Mouse (Mus musculus): ENCODE measurements around the gene Fkbp5. TPM values are rescaled to one million over a fixed set of nuclear protein-coding genes. Genes with fewer than 3 reads are reported as not detected.
A peak's percentile ranks its signal among the peaks of the same experiment; 100 is the strongest.
"Not testable (repeated sequence)": the region's sequence is repeated elsewhere in the genome, so short reads cannot be mapped to it uniquely, and the experiment has no call there.

Fkbp5 gene
- polyA plus RNA-seq (2016; fragmentation: Nextera tagmentation; extraction: Ambion mirVana): 31.7 and 33.5 TPM in 2 replicates

- peaks cover 7% of the 10 kb centered on the region; the same call in 1 of the 2 replicates for H3K9me3 ChIP-seq
- H3K27me3 ChIP-seq (ENCODE audit: poor library complexity, severe bottlenecking): peaks cover 78% of the 10 kb centered on the region
- peak within 1 kb of the TSS; percentile 85 for H3K27ac ChIP-seq
- 6% methylated on average over 16 of the region's 16 CpGs for WGBS
- DNase-seq (ENCODE audit: extremely low spot score, low spot score): peak; percentile 34
- H3K36me3 ChIP-seq (replicated peaks): no peaks in the 10 kb centered on the region
- H3K4me1 ChIP-seq: peaks cover 55% of the 10 kb centered on the region
- peak within 1 kb of the TSS; percentile 59 for H3K4me3 ChIP-seq
Measured at GRCm38 (mm10) chr17:28517441-28517955, at the start of gene Fkbp5. Gene Fkbp5, minus strand, starts transcription at chr17:28517527.

GRCm38 (mm10) chr17:28565181-28565580, 47.9 kb upstream of the Fkbp5 start:
- Histone ChIP-seq H3K4me3 (no peak overlapping the region), H3K9me3 (no peaks in the 10 kb centered on the region), H3K27ac (no peak overlapping the region), H3K4me1 (peaks cover 14% of the 10 kb centered on the region), H3K36me3 (replicated peaks) (no peaks in the 10 kb centered on the region), H3K27me3 (ENCODE audit: poor library complexity, severe bottlenecking) (no peaks in the 10 kb centered on the region)
- DNase-seq (ENCODE audit: extremely low spot score, low spot score): no peak

- Histone ChIP-seq H3K27me3 (ENCODE audit: poor library complexity, severe bottlenecking) (no peaks in the 10 kb centered on the region), H3K36me3 (replicated peaks) (no peaks in the 10 kb centered on the region), H3K27ac (no peak overlapping the region; the same call in 1 of the 2 replicates), H3K4me3 (no peak overlapping the region), H3K9me3 (no peaks in the 10 kb centered on the region), H3K4me1 (peaks cover 16% of the 10 kb centered on the region)
- WGBS: 65% methylated on average over 7 of the region's 7 CpGs
- no peak for DNase-seq (ENCODE audit: extremely low spot score, low spot score)
Measured at GRCm38 (mm10) chr17:28561613-28562012, 44.3 kb upstream of the Fkbp5 start.

- Histone ChIP-seq H3K27ac (no peak within 1 kb of the TSS; the same call in 1 of the 2 replicates), H3K36me3 (replicated peaks) (no peaks in the 10 kb centered on the region), H3K4me1 (peaks cover 26% of the 10 kb centered on the region), H3K4me3 (no peak within 1 kb of the TSS), H3K27me3 (ENCODE audit: poor library complexity, severe bottlenecking) (no peaks in the 10 kb centered on the region), H3K9me3 (no peaks in the 10 kb centered on the region)
- WGBS: 88% methylated on average over 4 of the region's 4 CpGs
- no peak for DNase-seq (ENCODE audit: extremely low spot score, low spot score)
Measured at GRCm38 (mm10) chr17:28560598-28560997, 43.3 kb upstream of the Fkbp5 start, which contains the start of gene Clps. Gene Clps, minus strand, starts transcription at chr17:28560766.

GRCm38 (mm10) chr17:28557772-28558171, 40.4 kb upstream of the Fkbp5 start:
- 79% methylated on average over 6 of the region's 6 CpGs for WGBS
- Histone ChIP-seq H3K4me1 (peaks cover 46% of the 10 kb centered on the region), H3K9me3 (no peaks in the 10 kb centered on the region), H3K27ac (no peak overlapping the region), H3K36me3 (replicated peaks) (no peaks in the 10 kb centered on the region), H3K27me3 (ENCODE audit: poor library complexity, severe bottlenecking) (no peaks in the 10 kb centered on the region), H3K4me3 (no peak overlapping the region)
- DNase-seq (ENCODE audit: extremely low spot score, low spot score): no peak

- WGBS: 65% methylated on average over 6 of the region's 6 CpGs
- H3K36me3 ChIP-seq (replicated peaks): no peaks in the 10 kb centered on the region
- peak overlapping the region; percentile 16; the same call in 1 of the 2 replicates for H3K27ac ChIP-seq
- no peak overlapping the region for H3K4me3 ChIP-seq
- no peaks in the 10 kb centered on the region for H3K27me3 ChIP-seq (ENCODE audit: poor library complexity, severe bottlenecking)
- DNase-seq (ENCODE audit: extremely low spot score, low spot score): no peak
- peaks cover 45% of the 10 kb centered on the region for H3K4me1 ChIP-seq
- H3K9me3 ChIP-seq: no peaks in the 10 kb centered on the region
Measured at GRCm38 (mm10) chr17:28556635-28557396, 39.5 kb upstream of the Fkbp5 start.

GRCm38 (mm10) chr17:28554021-28554420, 36.7 kb upstream of the Fkbp5 start:
- not testable (repeated sequence) for DNase-seq (ENCODE audit: extremely low spot score, low spot score); H3K27me3 ChIP-seq (ENCODE audit: poor library complexity, severe bottlenecking)

GRCm38 (mm10) chr17:28553040-28553793, 35.9 kb upstream of the Fkbp5 start:
- peak; percentile 71 for DNase-seq (ENCODE audit: extremely low spot score, low spot score)
- WGBS: 8% methylated on average over 14 of the region's 14 CpGs
- Histone ChIP-seq H3K4me1 (peaks cover 42% of the 10 kb centered on the region), H3K27ac (no peak overlapping the region), H3K36me3 (replicated peaks) (no peaks in the 10 kb centered on the region), H3K27me3 (ENCODE audit: poor library complexity, severe bottlenecking) (no peaks in the 10 kb centered on the region), H3K4me3 (no peak overlapping the region), H3K9me3 (no peaks in the 10 kb centered on the region)

More at GRCm38 (mm10) chr17:28554021-28554420, 36.7 kb upstream of the Fkbp5 start:
- Histone ChIP-seq H3K4me1 (peaks cover 42% of the 10 kb centered on the region), H3K27ac (0 out of 2 replicates have a peak overlapping the region, but pooled peaks have one; percentile 44)
- not testable (repeated sequence) for H3K9me3 ChIP-seq; H3K36me3 ChIP-seq (replicated peaks); H3K4me3 ChIP-seq
- 89% methylated on average over 4 of the region's 4 CpGs for WGBS

- Histone ChIP-seq H3K27me3 (ENCODE audit: poor library complexity, severe bottlenecking) (no peaks in the 10 kb centered on the region), H3K27ac (no peak within 1 kb of the TSS), H3K4me1 (peaks cover 21% of the 10 kb centered on the region), H3K9me3 (no peaks in the 10 kb centered on the region), H3K36me3 (replicated peaks) (no peaks in the 10 kb centered on the region), H3K4me3 (no peak within 1 kb of the TSS)
- DNase-seq (ENCODE audit: extremely low spot score, low spot score): no peak
- 75% methylated on average over 14 of the region's 14 CpGs for WGBS
Measured at GRCm38 (mm10) chr17:28549111-28549510, 31.8 kb upstream of the Fkbp5 start, which contains the start of gene Clpsl2. Gene Clpsl2, plus strand, starts transcription at chr17:28549411.

- Histone ChIP-seq H3K27me3 (ENCODE audit: poor library complexity, severe bottlenecking) (no peaks in the 10 kb centered on the region), H3K36me3 (replicated peaks) (no peaks in the 10 kb centered on the region), H3K4me1 (peaks cover 15% of the 10 kb centered on the region), H3K27ac (no peak overlapping the region), H3K4me3 (no peak overlapping the region), H3K9me3 (no peaks in the 10 kb centered on the region)
- 71% methylated on average over 11 of the region's 11 CpGs for WGBS
- DNase-seq (ENCODE audit: extremely low spot score, low spot score): no peak
Measured at GRCm38 (mm10) chr17:28548550-28548949, 31.2 kb upstream of the Fkbp5 start.

- no peaks in the 10 kb centered on the region for H3K27me3 ChIP-seq (ENCODE audit: poor library complexity, severe bottlenecking)
- DNase-seq (ENCODE audit: extremely low spot score, low spot score): no peak
- WGBS: 97% methylated on average over 1 of the region's 1 CpGs
Measured at GRCm38 (mm10) chr17:28546925-28547324, 29.6 kb upstream of the Fkbp5 start.

GRCm38 (mm10) chr17:28537881-28538280, 20.6 kb upstream of the Fkbp5 start:
- Histone ChIP-seq H3K27ac (no peak overlapping the region), H3K36me3 (replicated peaks) (no peaks in the 10 kb centered on the region), H3K4me3 (no peak overlapping the region), H3K27me3 (ENCODE audit: poor library complexity, severe bottlenecking) (peaks cover 5% of the 10 kb centered on the region; the same call in 1 of the 2 replicates), H3K4me1 (no peaks in the 10 kb centered on the region), H3K9me3 (peaks cover 30% of the 10 kb centered on the region)
- DNase-seq (ENCODE audit: extremely low spot score, low spot score): no peak
- WGBS: 48% methylated on average over 12 of the region's 12 CpGs

More at GRCm38 (mm10) chr17:28546925-28547324, 29.6 kb upstream of the Fkbp5 start:
- no peaks in the 10 kb centered on the region for H3K36me3 ChIP-seq (replicated peaks)
- no peak overlapping the region for H3K27ac ChIP-seq
- H3K9me3 ChIP-seq: peaks cover 2% of the 10 kb centered on the region
- no peak overlapping the region for H3K4me3 ChIP-seq
- 0 out of 2 replicates have a peak, but pooled peaks cover 3% of the 10 kb centered on the region for H3K4me1 ChIP-seq

All from forebrain, embryonic 10.5 days (tissue).